Mouse (Mus musculus) midbrain, embryonic 11.5 days (tissue): Measurements from ENCODE around the gene Pex7. TPM values are rescaled to one million over a fixed set of nuclear protein-coding genes. Genes with fewer than 3 reads are reported as not detected.

ENCODE experiments used
- ATAC-seq: fragments of 200-750 bp; cut with Nextera tagmentation; 2 replicates; pipeline ENCODE4 v1.8.0; 2017; ENCODE audit warnings: moderate TSS enrichment, moderate library complexity; ENCODE audit not compliant: low FRiP score
- DNase-seq: peaks from one replicate; pipeline ENCODE4 v3.0.0; 2015; ENCODE audit warnings: low spot score; ENCODE audit errors: missing footprints
- H3K27ac ChIP-seq: fragments of 300-500 bp; sonication (generic); 2 replicates; pipeline ENCODE4 v1.5.1; 2014; ENCODE audit warnings: low read depth, low read length
- H3K27me3 ChIP-seq: fragments of 300-500 bp; sonication (generic); 2 replicates; pipeline ENCODE4 v1.6.1; 2014; ENCODE audit warnings: mild to moderate bottlenecking, low read length, moderate library complexity, mixed read lengths; ENCODE audit not compliant: control insufficient read depth, insufficient read depth
- H3K36me3 ChIP-seq: fragments of 300-500 bp; sonication (generic); 2 replicates; pipeline ENCODE4 v1.6.1; 2014; ENCODE audit warnings: mild to moderate bottlenecking, low read length, moderate library complexity, mixed read lengths; ENCODE audit not compliant: control insufficient read depth, insufficient read depth
- H3K4me1 ChIP-seq: fragments of 300-500 bp; sonication (generic); 2 replicates; pipeline ENCODE4 v1.6.1; 2014; ENCODE audit warnings: low read length; ENCODE audit not compliant: control insufficient read depth, insufficient read depth
- H3K4me2 ChIP-seq: fragments of 300-500 bp; sonication (generic); 2 replicates; pipeline ENCODE4 v1.6.1; 2014; ENCODE audit warnings: mild to moderate bottlenecking, moderate library complexity
- H3K4me3 ChIP-seq: fragments of 300-500 bp; sonication (generic); 2 replicates; pipeline ENCODE4 v1.5.1; 2014; ENCODE audit warnings: low read depth, low read length
- H3K9ac ChIP-seq: fragments of 300-500 bp; sonication (generic); 2 replicates; pipeline ENCODE4 v1.6.1; 2014; ENCODE audit warnings: low read length
- H3K9me3 ChIP-seq: fragments of 300-500 bp; sonication (generic); 2 replicates; pipeline ENCODE4 v1.6.1; 2016; ENCODE audit warnings: low read length; ENCODE audit not compliant: control insufficient read depth
- WGBS: fragments of 180-500 bp; shearing (Covaris S2); extraction: QIAGEN DNeasy Blood & Tissue Kit; methylation state at CpG from one replicate; pipeline ENCODE4 v1.1.7; 2014; 5-methylcytosine and 5-hydroxymethylcytosine counted together
- polyA plus RNA-seq: library from polyadenylated mRNA; unstranded; fragments of >200 nt; fragmentation: Nextera tagmentation; extraction: Ambion mirVana; gene quantifications from 2 replicates; pipeline ENCODE4 v1.2.1, GENCODE M21; 2014

The Pex7 gene
- polyA plus RNA-seq, 1 experiment from 2014 or later: 33.6 TPM

- Histone ChIP-seq H3K4me3 (no peak overlapping the region), H3K36me3 (no peaks in the 10 kb centered on the region), H3K9me3 (no peaks in the 10 kb centered on the region), H3K9ac (no peak overlapping the region), H3K27ac (no peak overlapping the region), H3K4me2 (no peak overlapping the region), H3K4me1 (no peaks in the 10 kb centered on the region), H3K27me3 (no peaks in the 10 kb centered on the region)
- WGBS: 82% methylated on average over 2 of the region's 2 CpGs
- peak; percentile 80 for DNase-seq
- no peak for ATAC-seq
Observed at GRCm38 (mm10) chr10:19924256-19924655, 16.8 kb upstream of the Pex7 start.

GRCm38 (mm10) chr10:19922410-19922809 lies 14.9 kb upstream of the Pex7 start:
- Histone ChIP-seq H3K9me3 (no peaks in the 10 kb centered on the region), H3K4me1 (no peaks in the 10 kb centered on the region), H3K27me3 (no peaks in the 10 kb centered on the region), H3K27ac (no peak overlapping the region), H3K36me3 (no peaks in the 10 kb centered on the region), H3K4me2 (no peak overlapping the region), H3K4me3 (no peak overlapping the region), H3K9ac (no peak overlapping the region)
- peak; percentile 14 for DNase-seq
- no peak for ATAC-seq
- 70% methylated on average over 4 of the region's 4 CpGs for WGBS

GRCm38 (mm10) chr10:19915301-19915700 lies 7.8 kb upstream of the Pex7 start:
- H3K27me3 ChIP-seq: no peaks in the 10 kb centered on the region
- ATAC-seq: no peak
- no peak overlapping the region for H3K4me2 ChIP-seq
- peak; percentile 1 for DNase-seq
- no peaks in the 10 kb centered on the region for H3K4me1 ChIP-seq
- no peaks in the 10 kb centered on the region for H3K9me3 ChIP-seq
- no peak overlapping the region for H3K27ac ChIP-seq
- H3K4me3 ChIP-seq: no peak overlapping the region
- H3K36me3 ChIP-seq: no peaks in the 10 kb centered on the region
- H3K9ac ChIP-seq: no peak overlapping the region
- WGBS: 46% methylated on average over 1 of the region's 1 CpGs

- no peaks in the 10 kb centered on the region for H3K4me1 ChIP-seq
- DNase-seq: peak; percentile 8
- no peak overlapping the region for H3K27ac ChIP-seq
- WGBS: 94% methylated on average over 4 of the region's 4 CpGs
- no peak overlapping the region for H3K9ac ChIP-seq
- no peaks in the 10 kb centered on the region for H3K36me3 ChIP-seq
- H3K9me3 ChIP-seq: no peaks in the 10 kb centered on the region
- H3K4me2 ChIP-seq: no peak overlapping the region
- no peak for ATAC-seq
- H3K27me3 ChIP-seq: no peaks in the 10 kb centered on the region
- H3K4me3 ChIP-seq: no peak overlapping the region
Observed at GRCm38 (mm10) chr10:19913806-19914205, 6.3 kb upstream of the Pex7 start.

- no peaks in the 10 kb centered on the region for H3K4me1 ChIP-seq
- no peak overlapping the region for H3K9ac ChIP-seq
- H3K27ac ChIP-seq: no peak overlapping the region
- no peak for ATAC-seq
- H3K36me3 ChIP-seq: no peaks in the 10 kb centered on the region
- H3K4me3 ChIP-seq: no peak overlapping the region
- WGBS: 41% methylated on average over 1 of the region's 1 CpGs
- H3K27me3 ChIP-seq: no peaks in the 10 kb centered on the region
- H3K9me3 ChIP-seq: no peaks in the 10 kb centered on the region
- no peak overlapping the region for H3K4me2 ChIP-seq
- peak; percentile 35 for DNase-seq
Observed at GRCm38 (mm10) chr10:19911583-19911982, 4.1 kb upstream of the Pex7 start.

GRCm38 (mm10) chr10:19910516-19910915 lies 3.0 kb upstream of the Pex7 start:
- 91% methylated on average over 2 of the region's 2 CpGs for WGBS
- peak; percentile 68 for DNase-seq
- H3K27me3 ChIP-seq: no peaks in the 10 kb centered on the region
- H3K4me2 ChIP-seq: no peak overlapping the region
- H3K9me3 ChIP-seq: no peaks in the 10 kb centered on the region
- no peak for ATAC-seq
- H3K9ac ChIP-seq: no peak overlapping the region
- H3K36me3 ChIP-seq: no peaks in the 10 kb centered on the region
- no peak overlapping the region for H3K4me3 ChIP-seq
- H3K4me1 ChIP-seq: no peaks in the 10 kb centered on the region
- H3K27ac ChIP-seq: no peak overlapping the region

GRCm38 (mm10) chr10:19908076-19908475 lies 587 bp upstream of the Pex7 start:
- Histone ChIP-seq H3K36me3 (no peaks in the 10 kb centered on the region), H3K9me3 (no peaks in the 10 kb centered on the region), H3K9ac (no peak overlapping the region), H3K4me1 (no peaks in the 10 kb centered on the region), H3K27ac (no peak overlapping the region), H3K27me3 (no peaks in the 10 kb centered on the region), H3K4me3 (no peak overlapping the region), H3K4me2 (no peak overlapping the region)
- DNase-seq (peak; percentile 72), ATAC-seq (peak; percentile 15; the same call in 1 of the 2 replicates)
- 69% methylated on average over 2 of the region's 2 CpGs for WGBS

- Histone ChIP-seq H3K9ac (no peak overlapping the region), H3K9me3 (no peaks in the 10 kb centered on the region), H3K27me3 (no peaks in the 10 kb centered on the region), H3K36me3 (no peaks in the 10 kb centered on the region), H3K27ac (no peak overlapping the region), H3K4me1 (no peaks in the 10 kb centered on the region), H3K4me3 (no peak overlapping the region), H3K4me2 (no peak overlapping the region)
- no peak for DNase-seq
- 86% methylated on average over 13 of the region's 13 CpGs for WGBS
- ATAC-seq: no peak
Observed at GRCm38 (mm10) chr10:19904077-19904820, 3.2 kb downstream of the Pex7 start.

GRCm38 (mm10) chr10:19901992-19902391 lies 5.5 kb downstream of the Pex7 start:
- no peak overlapping the region for H3K4me3 ChIP-seq
- H3K27me3 ChIP-seq: no peaks in the 10 kb centered on the region
- no peak overlapping the region for H3K9ac ChIP-seq
- DNase-seq: no peak
- no peak overlapping the region for H3K4me2 ChIP-seq
- WGBS: 78% methylated on average over 7 of the region's 7 CpGs
- H3K36me3 ChIP-seq: no peaks in the 10 kb centered on the region
- H3K4me1 ChIP-seq: no peaks in the 10 kb centered on the region
- ATAC-seq: no peak
- no peaks in the 10 kb centered on the region for H3K9me3 ChIP-seq
- no peak overlapping the region for H3K27ac ChIP-seq
